Mouse (Mus musculus) spleen, postnatal 14 days (tissue): ENCODE measurements around the gene Senp5.
"Not testable (repeated sequence)": the region's sequence is repeated elsewhere in the genome, so short reads cannot be mapped to it uniquely, and the experiment has no call there.

ENCODE experiments used
- DNase-seq, 2 experiments: peaks; one replicate each; pipeline ENCODE4 v3.0.0; 2021 to 2022; ENCODE audit warnings: low spot score in 2 of 2

Senp5 gene

GRCm38 (mm10) chr16:32002509-32003477 lies at the start of gene Senp5:
TSS of gene Senp5 (minus strand) at chr16:32003287.
- peak; percentile 81 to 86 for DNase-seq

GRCm38 (mm10) chr16:32042367-32042766 lies 39.3 kb upstream of the Senp5 start:
- DNase-seq = no peak

GRCm38 (mm10) chr16:32019678-32020077 lies 16.6 kb upstream of the Senp5 start:
- DNase-seq = no peak

GRCm38 (mm10) chr16:32010330-32010729 lies 7.2 kb upstream of the Senp5 start:
- no peak for DNase-seq

GRCm38 (mm10) chr16:32009913-32010312 lies 6.8 kb upstream of the Senp5 start:
- no peak for DNase-seq

GRCm38 (mm10) chr16:32008529-32009293 lies 5.6 kb upstream of the Senp5 start:
- DNase-seq = no peak

- no peak for DNase-seq
Measured at GRCm38 (mm10) chr16:32004731-32005130, 1.6 kb upstream of the Senp5 start.

- no peak for DNase-seq
Measured at GRCm38 (mm10) chr16:31996371-31996770, 6.7 kb downstream of the Senp5 start.

GRCm38 (mm10) chr16:31993946-31994345 lies 9.1 kb downstream of the Senp5 start:
- DNase-seq = no peak

GRCm38 (mm10) chr16:31993195-31993594 lies 9.9 kb downstream of the Senp5 start:
- DNase-seq = no peak

GRCm38 (mm10) chr16:31992039-31992438 lies 11.0 kb downstream of the Senp5 start:
- DNase-seq = no peak

GRCm38 (mm10) chr16:31980946-31981345 lies 22.1 kb downstream of the Senp5 start:
- DNase-seq = no peak

- no peak for DNase-seq
Measured at GRCm38 (mm10) chr16:31979501-31979900, 23.6 kb downstream of the Senp5 start.

- no peak for DNase-seq
Measured at GRCm38 (mm10) chr16:31975258-31975657, 27.8 kb downstream of the Senp5 start.

GRCm38 (mm10) chr16:31963224-31963623 lies 39.9 kb downstream of the Senp5 start:
- DNase-seq = no peak

GRCm38 (mm10) chr16:31948345-31948774 lies 54.7 kb downstream of the Senp5 start, which contains the start of the genes 0610012G03Rik and Ncbp2:
TSS of gene 0610012G03Rik (minus strand) at chr16:31948494.
TSS of gene Ncbp2 (plus strand) at chr16:31948513.
- DNase-seq = peak; percentile 91 to 97

- DNase-seq = no peak
Measured at GRCm38 (mm10) chr16:31947901-31948316, 55.2 kb downstream of the Senp5 start.

GRCm38 (mm10) chr16:31947333-31947732 lies 55.8 kb downstream of the Senp5 start:
- no peak for DNase-seq

GRCm38 (mm10) chr16:31945986-31946385 lies 57.1 kb downstream of the Senp5 start:
- DNase-seq = not testable (repeated sequence)

- no peak for DNase-seq
Measured at GRCm38 (mm10) chr16:31945372-31945771, 57.7 kb downstream of the Senp5 start.

GRCm38 (mm10) chr16:31944698-31945255 lies 58.3 kb downstream of the Senp5 start:
- no peak for DNase-seq

- peak; percentile 53 to 76 for DNase-seq
Measured at GRCm38 (mm10) chr16:31943980-31944379, 59.1 kb downstream of the Senp5 start.
